Mouse (Mus musculus): ENCODE measurements at regions not wholly inside any gene's neighbourhood (a gene's known extent, or its start where the extent isn't known, plus 50 kb on each side); places are given as distances from the start of the nearest gene placed in this dataset.

GRCm38 (mm10) chr16:44674198-44674597, 49.9 kb upstream of the Nepro start:
- H3K4me3 ChIP-seq = no peak overlapping the region
- H3K27ac ChIP-seq = no peak overlapping the region
- DNase-seq (ENCODE audit: low spot score in 2 of 2) = no peak
- no peak for TF ChIP-seq CTCF (conservative IDR thresholded peaks at IDR 0.05)

- no peak for TF ChIP-seq CTCF (conservative IDR thresholded peaks at IDR 0.05)
- Histone ChIP-seq H3K27ac (0 out of 2 replicates have a peak overlapping the region, but pooled peaks have one; percentile 72), H3K4me3 (no peak overlapping the region)
- no peak for DNase-seq (ENCODE audit: low spot score in 2 of 2)
These were observed 51.7 kb upstream of the Nepro start for GRCm38 (mm10) chr16:44672422-44672819.

- no peak for DNase-seq (ENCODE audit: low spot score in 2 of 2)
- Histone ChIP-seq H3K4me3 (no peak overlapping the region), H3K27ac (peak overlapping the region; percentile 72)
- no peak for TF ChIP-seq CTCF (conservative IDR thresholded peaks at IDR 0.05)
These were observed 52.3 kb upstream of the Nepro start for GRCm38 (mm10) chr16:44671551-44672421.

- Histone ChIP-seq H3K4me3 (no peak overlapping the region), H3K27ac (no peak overlapping the region)
- TF ChIP-seq CTCF (conservative IDR thresholded peaks at IDR 0.05) = no peak
- DNase-seq (ENCODE audit: low spot score in 2 of 2) = no peak
These were observed 56.0 kb upstream of the Nepro start for GRCm38 (mm10) chr16:44668061-44668460.

GRCm38 (mm10) chr16:44667118-44667517, 57.0 kb upstream of the Nepro start:
- no peak for TF ChIP-seq CTCF (conservative IDR thresholded peaks at IDR 0.05)
- H3K27ac ChIP-seq = no peak overlapping the region
- H3K4me3 ChIP-seq = no peak overlapping the region
- no peak for DNase-seq (ENCODE audit: low spot score in 2 of 2)

GRCm38 (mm10) chr16:44666431-44666997, 57.6 kb upstream of the Nepro start:
- no peak for DNase-seq (ENCODE audit: low spot score in 2 of 2)
- TF ChIP-seq CTCF (conservative IDR thresholded peaks at IDR 0.05) = no peak
- no peak overlapping the region for H3K27ac ChIP-seq
- no peak overlapping the region for H3K4me3 ChIP-seq

- TF ChIP-seq CTCF (conservative IDR thresholded peaks at IDR 0.05) = no peak
- Histone ChIP-seq H3K4me3 (no peak overlapping the region), H3K27ac (no peak overlapping the region)
- peak in 1 of 2 experiments; percentile 8 for DNase-seq (ENCODE audit: low spot score in 2 of 2)
These were observed 58.6 kb upstream of the Nepro start for GRCm38 (mm10) chr16:44665491-44665931.

- Histone ChIP-seq H3K4me3 (no peak overlapping the region), H3K27ac (no peak overlapping the region)
- no peak for DNase-seq (ENCODE audit: low spot score in 2 of 2)
- TF ChIP-seq CTCF (conservative IDR thresholded peaks at IDR 0.05) = no peak
These were observed 61.0 kb upstream of the Nepro start for GRCm38 (mm10) chr16:44662966-44663600.

GRCm38 (mm10) chr16:44660996-44661876, 62.9 kb upstream of the Nepro start:
- Histone ChIP-seq H3K4me3 (no peak overlapping the region), H3K27ac (no peak overlapping the region)
- no peak for TF ChIP-seq CTCF (conservative IDR thresholded peaks at IDR 0.05)
- DNase-seq (ENCODE audit: low spot score in 2 of 2) = no peak

GRCm38 (mm10) chr16:44658306-44658705, 65.8 kb upstream of the Nepro start:
- Histone ChIP-seq H3K27ac (no peak overlapping the region), H3K4me3 (no peak overlapping the region)
- no peak for TF ChIP-seq CTCF (conservative IDR thresholded peaks at IDR 0.05)
- DNase-seq (ENCODE audit: low spot score in 2 of 2) = no peak

GRCm38 (mm10) chr16:44656181-44656580, 67.9 kb upstream of the Nepro start:
- Histone ChIP-seq H3K4me3 (no peak overlapping the region), H3K27ac (no peak overlapping the region)
- no peak for DNase-seq (ENCODE audit: low spot score in 2 of 2)
- no peak for TF ChIP-seq CTCF (conservative IDR thresholded peaks at IDR 0.05)

GRCm38 (mm10) chr16:44655306-44655705, 68.8 kb upstream of the Nepro start:
- H3K4me3 ChIP-seq = no peak overlapping the region
- no peak for TF ChIP-seq CTCF (conservative IDR thresholded peaks at IDR 0.05)
- no peak overlapping the region for H3K27ac ChIP-seq
- DNase-seq (ENCODE audit: low spot score in 2 of 2) = no peak

Data from layer of hippocampus, adult 2 months (tissue).